Mouse (Mus musculus) left cerebral cortex, adult 9 months (tissue): ENCODE data around the gene Ankrd34a.
"Not testable (repeated sequence)": the region's sequence is repeated elsewhere in the genome, so short reads cannot be mapped to it uniquely, and the experiment has no call there.

ENCODE experiments used
- DNase-seq, 2 experiments: peaks; one replicate each; pipeline ENCODE4 v3.0.0; 2022; ENCODE audit warnings: low spot score in 2 of 2

Ankrd34a gene

GRCm38 (mm10) chr3:96579885-96580454, 16.5 kb upstream of the Ankrd34a start:
- DNase-seq, result peak; percentile 82 to 95

DNA sequence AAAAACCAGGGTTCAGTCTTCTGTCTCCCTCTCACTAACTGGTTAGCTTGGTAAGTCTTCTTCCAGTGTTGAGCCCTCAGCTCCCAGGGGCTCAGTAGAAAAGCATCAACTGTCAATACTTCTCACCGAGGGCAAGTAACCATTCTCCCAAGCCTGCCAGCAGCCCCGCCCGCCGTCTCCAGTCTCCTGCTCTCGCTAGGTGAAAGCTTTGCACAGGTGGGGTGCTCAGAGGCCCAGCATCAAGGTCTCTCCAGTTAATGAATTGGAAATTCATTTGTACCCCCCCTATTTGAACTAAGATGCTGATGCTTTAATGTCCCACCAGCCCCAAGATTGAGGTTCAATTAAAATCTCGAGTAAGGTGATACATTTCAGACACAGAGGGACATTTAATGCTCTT, 15.3 kb upstream of the Ankrd34a start:
- DNase-seq, result no peak

DNA sequence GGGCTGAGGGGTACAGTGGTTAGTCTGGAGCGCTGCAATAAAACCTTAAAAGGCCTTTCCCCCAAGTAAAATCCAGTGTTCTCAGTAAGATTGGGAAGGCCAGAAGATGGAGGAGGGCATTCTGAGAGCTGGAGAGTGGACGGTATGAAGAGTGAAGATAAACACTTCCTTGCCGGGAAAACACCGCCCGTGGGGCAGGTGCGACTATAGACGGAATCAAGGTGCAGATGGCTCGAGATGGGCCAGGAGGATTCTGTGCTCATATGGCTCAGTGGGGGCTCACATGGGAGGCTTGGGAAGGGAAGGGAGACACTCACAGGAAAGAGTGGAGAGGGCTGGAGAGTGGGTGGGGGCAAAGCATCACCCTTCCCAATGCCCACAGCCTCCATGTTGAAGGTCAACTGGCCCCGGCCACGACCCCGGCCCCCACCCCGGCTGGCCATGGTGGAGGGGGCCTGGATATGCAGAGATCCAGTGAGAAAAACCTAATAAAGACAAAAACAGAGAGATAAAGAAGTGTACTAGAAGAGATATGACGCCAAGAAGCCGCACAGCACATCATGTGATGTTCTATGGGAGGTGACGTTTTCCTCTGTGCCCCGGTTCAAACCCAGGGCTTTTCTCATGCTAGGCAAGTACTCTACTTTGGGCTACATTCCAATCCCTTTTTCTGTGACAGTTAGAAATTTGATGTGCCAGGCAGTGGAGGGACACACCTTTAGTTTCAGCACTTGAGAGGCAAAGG, 14.5 kb upstream of the Ankrd34a start:
- no peak for DNase-seq

GRCm38 (mm10) chr3:96583386-96583785, 13.1 kb upstream of the Ankrd34a start:
- DNase-seq, result no peak

- no peak for DNase-seq
Measured at GRCm38 (mm10) chr3:96590657-96591056, 5.8 kb upstream of the Ankrd34a start.

- no peak for DNase-seq
Measured at GRCm38 (mm10) chr3:96593374-96593773, 3.1 kb upstream of the Ankrd34a start.

DNA sequence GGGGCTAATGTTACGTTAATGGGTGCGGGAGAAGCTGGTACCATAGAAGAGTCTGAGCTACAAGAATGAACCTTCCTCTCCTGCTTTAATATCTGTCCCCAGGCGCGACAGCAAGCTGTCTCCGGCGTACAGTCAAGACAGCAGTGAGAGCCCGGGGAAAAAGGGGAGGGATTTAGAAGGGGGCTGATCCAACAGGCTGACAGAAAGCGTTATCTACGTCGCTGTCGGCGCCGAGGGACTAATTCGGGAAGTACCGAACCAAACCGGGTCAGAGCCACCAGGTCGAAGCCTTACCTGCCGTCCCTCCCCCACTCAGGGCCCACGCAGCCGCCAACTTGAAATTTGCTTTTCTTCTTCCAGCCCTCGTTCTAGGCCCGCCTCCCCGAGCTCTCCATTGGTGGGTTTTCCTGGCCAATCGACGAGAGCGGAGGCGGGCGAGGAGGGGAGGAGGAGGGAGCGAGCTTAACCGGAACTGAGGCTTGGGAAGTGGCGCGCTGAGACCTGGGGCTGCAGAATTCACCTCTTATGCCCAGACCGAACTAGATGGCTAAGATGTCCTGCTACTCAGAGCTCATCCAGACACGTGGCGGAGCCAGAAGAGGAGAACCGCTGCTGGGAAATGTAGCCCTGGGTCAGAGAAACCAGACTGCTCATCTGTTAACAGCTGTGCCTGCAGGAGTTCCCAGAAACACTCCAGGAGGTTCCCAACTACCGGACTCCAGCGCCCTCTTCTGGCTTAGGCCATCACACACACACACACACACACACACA, 2.5 kb upstream of the Ankrd34a start, which contains the start of gene Polr3gl:
Polr3gl (minus strand) TSS at position 392 of the 771 bp plus-strand sequence.
- peak; percentile 87 to 95 for DNase-seq

- DNase-seq, result no peak
Measured at GRCm38 (mm10) chr3:96594851-96595250, 1.6 kb upstream of the Ankrd34a start.

GRCm38 (mm10) chr3:96595661-96596060, 775 bp upstream of the Ankrd34a start:
- DNase-seq, result peak in 1 of 2 experiments; percentile 63

DNA sequence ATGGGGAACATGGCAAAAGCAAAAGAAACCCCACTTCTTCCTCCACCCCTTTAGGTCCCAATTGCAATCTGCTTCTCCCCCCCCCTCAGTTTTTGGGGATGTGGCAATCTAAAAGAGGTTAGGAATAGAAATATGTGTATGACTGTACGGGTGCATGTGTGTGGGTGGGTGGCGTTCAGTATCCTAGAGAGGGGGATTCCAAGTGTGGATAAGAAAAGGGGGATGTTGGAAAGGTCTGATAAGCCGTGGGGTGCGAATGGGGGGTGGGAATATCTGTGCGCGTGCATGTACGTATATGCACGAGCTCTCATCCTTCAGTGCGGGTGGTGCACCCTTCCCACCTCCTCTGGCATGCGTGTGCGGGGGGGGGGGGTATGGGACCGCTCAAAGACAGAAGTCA, 419 bp downstream of the Ankrd34a start:
- no peak for DNase-seq

- DNase-seq, result no peak
Measured at GRCm38 (mm10) chr3:96597435-96597891, 1.0 kb downstream of the Ankrd34a start.

- peak in 1 of 2 experiments; percentile 55 for DNase-seq
Measured at GRCm38 (mm10) chr3:96598156-96599068, 2.0 kb downstream of the Ankrd34a start.

- DNase-seq, result no peak
Measured at GRCm38 (mm10) chr3:96599069-96599393, 2.6 kb downstream of the Ankrd34a start.

DNA sequence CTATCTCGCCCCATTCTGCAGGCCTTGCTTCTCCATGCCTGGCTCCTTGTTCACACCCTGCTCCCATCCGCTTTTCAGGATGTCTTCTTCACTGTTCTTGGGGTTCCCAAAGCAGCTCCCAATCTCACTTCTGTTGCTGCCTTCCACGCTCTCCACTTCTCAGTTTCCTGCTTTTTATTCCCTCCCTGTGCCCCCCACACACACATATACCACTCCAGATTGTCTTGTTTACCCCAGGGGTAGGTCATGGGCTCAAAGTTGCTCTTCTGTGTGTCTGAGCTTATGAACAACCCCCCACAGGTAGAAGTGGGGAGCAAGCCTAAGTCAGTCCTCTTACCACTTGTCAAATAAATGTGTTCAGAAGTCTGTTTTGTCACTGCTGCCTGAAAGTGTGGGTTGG, 3.0 kb downstream of the Ankrd34a start:
- no peak for DNase-seq

DNA sequence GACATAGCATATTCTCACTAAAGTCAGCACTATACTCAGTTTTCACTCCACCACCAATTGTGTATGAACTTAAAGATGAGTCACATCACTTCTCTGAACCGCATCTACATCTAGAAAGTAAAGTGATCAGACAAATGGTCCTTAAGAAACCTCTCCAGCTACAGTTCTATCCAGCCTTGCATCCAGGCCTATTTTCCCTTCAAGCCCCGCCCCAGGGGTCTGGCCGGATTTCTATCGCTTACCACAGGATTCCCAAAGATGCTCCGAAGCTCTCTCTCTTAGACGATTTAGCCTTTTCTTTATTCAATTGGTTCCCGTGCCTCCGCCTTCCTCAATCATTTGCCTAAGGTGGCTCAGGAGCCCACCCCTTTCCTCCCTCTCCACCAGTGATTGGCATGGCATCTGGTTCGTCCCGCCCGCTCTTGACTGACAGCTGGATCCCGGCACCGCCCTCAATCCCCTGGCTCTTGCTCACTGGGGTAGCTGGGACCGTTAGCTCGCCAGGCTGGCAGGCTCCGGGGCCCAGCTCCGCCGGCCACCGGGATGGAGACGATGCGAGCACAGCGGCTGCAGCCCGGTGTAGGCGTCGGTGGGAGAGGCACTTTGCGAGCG, 4.3 kb downstream of the Ankrd34a start, which contains the start of gene Lix1l:
Lix1l (plus strand) TSS at position 511 of the 612 bp plus-strand sequence.
- DNase-seq, result peak; percentile 92 to 95

GRCm38 (mm10) chr3:96601251-96601787, 4.9 kb downstream of the Ankrd34a start:
- DNase-seq, result peak in 1 of 2 experiments; percentile 60

DNA sequence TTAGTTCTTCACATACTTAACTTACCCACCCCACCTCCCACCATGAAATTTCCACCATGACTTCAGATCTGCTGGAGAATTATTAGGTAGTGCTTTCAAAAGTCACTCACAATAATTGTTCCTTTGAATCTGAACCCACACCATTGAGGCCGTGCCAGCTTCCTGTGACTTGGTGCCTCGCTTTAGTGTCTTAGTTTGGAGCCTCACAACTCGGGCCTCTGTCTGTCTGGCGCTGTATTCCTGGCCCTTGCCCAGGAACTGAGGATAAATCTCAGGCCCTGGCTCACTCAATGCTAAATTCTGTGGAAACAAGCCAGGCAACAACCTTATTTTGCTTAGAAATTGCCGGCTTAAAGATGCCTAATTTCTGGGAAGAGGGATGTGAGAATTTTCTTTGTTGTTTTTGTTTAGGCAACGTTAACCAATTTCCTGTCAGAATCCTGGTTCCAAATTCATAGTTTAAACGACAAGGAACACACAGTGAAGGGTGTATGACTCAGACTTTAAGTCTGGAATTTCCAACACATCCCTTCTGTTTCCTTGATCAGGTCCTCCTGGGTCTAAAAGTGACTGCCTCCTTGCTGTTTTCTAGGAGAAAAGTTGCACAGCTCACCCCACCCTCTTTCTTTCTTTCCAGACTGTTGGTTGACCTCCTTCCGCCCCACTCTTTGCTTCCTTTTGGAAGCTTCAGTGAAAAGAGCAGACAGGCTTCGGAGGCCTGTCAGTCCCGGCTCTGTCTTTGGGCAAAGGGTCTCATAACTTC, 5.7 kb downstream of the Ankrd34a start:
- DNase-seq, result no peak

GRCm38 (mm10) chr3:96602704-96603084, 6.3 kb downstream of the Ankrd34a start:
- DNase-seq, result no peak

GRCm38 (mm10) chr3:96603311-96603710, 6.9 kb downstream of the Ankrd34a start:
- no peak for DNase-seq

DNA sequence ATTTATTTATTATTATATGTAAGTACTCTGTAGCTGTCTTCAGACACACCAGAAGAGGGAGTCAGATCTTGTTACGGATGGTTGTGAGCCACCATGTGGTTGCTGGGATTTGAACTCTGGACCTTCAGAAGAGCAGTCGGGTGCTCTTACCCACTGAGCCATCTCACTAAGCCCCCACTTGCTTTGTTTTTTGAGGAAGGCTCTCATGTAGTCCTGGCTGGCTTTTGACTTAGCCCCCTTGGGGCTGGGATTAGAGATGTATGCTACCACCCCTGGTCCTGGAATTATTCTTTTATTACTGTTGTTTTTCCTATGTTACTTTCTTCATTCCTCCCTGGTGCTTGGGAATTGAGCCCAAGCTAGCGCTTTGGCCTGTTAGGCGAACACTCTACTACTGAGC, 9.6 kb downstream of the Ankrd34a start:
- not testable (repeated sequence) for DNase-seq
